Mouse (Mus musculus) large intestine, adult 2 months (tissue): ENCODE measurements around the gene Myadml2. TPM values are rescaled to one million over a fixed set of nuclear protein-coding genes. Genes with fewer than 3 reads are reported as not detected.
"Not testable (repeated sequence)": the region's sequence is repeated elsewhere in the genome, so short reads cannot be mapped to it uniquely, and the experiment has no call there.

Source experiments
- DNase-seq: peaks from one replicate; pipeline ENCODE4 v3.0.0-alpha.2; 2012; ENCODE audit warnings: low read depth, low spot score
- WGBS: fragments of 180-500 bp; shearing (Covaris S2); methylation state at CpG from one replicate; pipeline ENCODE4 v1.1.7; 2018; 5-methylcytosine and 5-hydroxymethylcytosine counted together
- polyA plus RNA-seq: library from polyadenylated mRNA; depleted of rRNA; stranded (reverse); fragments of >200 nt; gene quantifications from 2 replicates; pipeline ENCODE4 v1.2.3, GENCODE M21; 2012; rRNA removed

Myadml2 gene
- polyA plus RNA-seq, result 0.53 and 0.56 TPM in 2 replicates

DNA sequence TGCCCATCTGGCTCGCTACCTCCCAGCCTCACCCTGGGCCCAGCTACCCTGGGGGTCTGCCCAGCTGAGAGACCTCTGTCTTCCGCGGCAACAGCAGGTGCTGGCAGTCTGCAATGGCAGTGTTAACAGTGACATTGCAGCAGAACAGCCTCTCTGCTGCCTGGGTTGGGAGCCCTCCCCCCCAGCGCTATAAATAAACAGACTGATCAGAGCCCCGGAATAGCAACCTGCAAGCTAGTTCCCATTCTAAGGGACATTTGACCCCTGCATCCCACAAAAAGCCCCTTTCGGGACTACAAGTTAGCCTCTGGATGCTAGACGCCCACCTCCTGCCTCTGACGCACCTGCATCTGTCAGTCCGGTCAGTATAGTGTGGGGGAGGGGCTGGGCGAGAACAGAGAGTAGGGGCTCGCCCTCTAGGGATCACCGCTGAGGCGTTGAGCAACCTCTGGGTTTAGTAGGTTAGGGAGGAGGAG is at the start of gene Myadml2:
Gene Myadml2, minus strand, starts transcription at position 158 of the 476 bp plus-strand sequence.
- no peak for DNase-seq
- 9% methylated on average over 13 of the region's 13 CpGs for WGBS

DNA sequence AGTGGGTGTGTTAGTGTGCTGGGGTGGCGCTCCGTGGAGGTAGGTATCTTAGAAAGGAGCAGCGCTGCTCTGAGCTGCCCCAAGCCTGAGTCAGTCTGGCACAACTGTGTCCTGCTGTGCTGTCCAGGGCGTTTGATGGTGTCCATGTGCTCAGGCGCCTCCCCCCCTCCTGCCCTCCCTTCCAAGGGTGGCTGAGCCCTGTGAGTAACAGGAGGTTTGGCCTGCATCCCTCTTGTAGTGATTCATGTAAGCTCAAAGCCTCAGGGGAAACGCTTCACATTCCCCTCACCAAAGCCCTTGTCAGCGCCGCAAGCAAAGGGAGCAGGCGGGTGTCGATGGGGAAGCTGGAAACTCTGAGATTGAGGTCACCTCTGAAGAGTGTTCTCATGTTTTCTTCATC is 49.8 kb upstream of the Myadml2 start:
- WGBS, result 73% methylated on average over 10 of the region's 10 CpGs
- DNase-seq, result no peak

- DNase-seq, result no peak
- 93% methylated on average over 6 of the region's 6 CpGs for WGBS
Measured at GRCm38 (mm10) chr11:120696568-120696967, 48.6 kb upstream of the Myadml2 start.

DNA sequence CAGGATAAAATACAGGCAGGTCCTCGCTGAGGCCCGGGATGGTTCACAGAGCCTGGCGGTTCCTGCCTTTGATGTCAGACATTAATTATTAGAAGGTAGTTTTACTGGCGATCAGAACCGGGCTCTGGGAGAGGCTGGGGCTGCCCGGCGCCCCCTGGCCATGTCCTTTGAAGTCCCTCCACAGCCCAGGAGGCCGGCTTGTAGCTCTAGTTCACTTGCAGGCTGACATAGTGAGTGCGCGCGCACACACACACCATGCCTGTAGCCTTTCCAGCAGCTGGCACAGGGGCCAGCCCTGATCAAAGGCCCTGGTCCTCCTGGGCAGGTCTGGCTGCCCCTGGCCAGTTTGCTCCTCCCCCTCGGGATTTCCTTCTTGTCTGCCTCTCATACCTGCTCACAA is 47.7 kb upstream of the Myadml2 start:
- 80% methylated on average over 12 of the region's 12 CpGs for WGBS
- no peak for DNase-seq

DNA sequence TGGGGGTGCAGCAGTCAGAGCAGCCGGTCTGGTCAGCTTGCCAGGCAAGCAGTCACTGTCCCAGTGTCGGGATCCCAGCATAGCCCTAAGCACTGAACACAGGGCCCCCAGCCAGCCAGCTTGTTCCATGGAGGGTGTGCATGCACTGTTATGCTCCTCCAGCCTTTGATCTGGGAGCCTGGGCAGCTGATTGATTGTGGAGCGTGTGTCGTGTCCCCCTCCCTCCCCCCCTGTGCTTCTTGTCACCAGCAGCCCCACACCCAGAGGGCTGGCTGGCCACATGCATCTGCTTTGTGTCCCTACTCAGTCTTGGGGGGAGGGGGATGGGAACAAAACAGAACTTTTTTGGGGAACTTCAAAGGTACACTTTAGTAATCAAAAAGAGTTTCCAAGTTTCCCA is 47.2 kb upstream of the Myadml2 start:
- WGBS, result 71% methylated on average over 4 of the region's 4 CpGs
- no peak for DNase-seq

DNA sequence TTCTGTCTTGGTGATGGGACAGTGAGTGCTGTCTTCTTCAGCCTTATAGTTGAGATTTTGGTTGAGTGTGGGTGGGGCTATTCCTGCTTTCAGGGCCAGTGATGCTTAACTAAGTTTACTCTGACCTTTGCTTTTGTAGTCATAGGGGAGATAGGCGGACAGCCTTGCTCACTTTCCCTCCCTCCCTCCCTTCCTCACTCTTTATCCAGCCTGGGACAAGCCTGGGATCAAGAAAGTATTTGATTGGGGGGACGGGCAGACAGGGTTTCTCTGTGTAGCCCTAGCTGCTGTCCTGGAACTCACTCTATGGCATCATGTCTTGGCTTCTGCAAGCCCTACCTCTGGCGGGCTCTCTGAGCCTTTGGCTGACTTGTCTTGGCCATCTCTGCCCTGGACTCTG is 45.5 kb upstream of the Myadml2 start:
- no peak for DNase-seq
- 84% methylated on average over 3 of the region's 3 CpGs for WGBS

- WGBS, result 38% methylated on average over 4 of the region's 4 CpGs
- no peak for DNase-seq
Measured at GRCm38 (mm10) chr11:120692471-120693011, 44.6 kb upstream of the Myadml2 start.

GRCm38 (mm10) chr11:120689365-120689764 is 41.4 kb upstream of the Myadml2 start:
- DNase-seq, result no peak
- WGBS, result 89% methylated on average over 3 of the region's 3 CpGs

DNA sequence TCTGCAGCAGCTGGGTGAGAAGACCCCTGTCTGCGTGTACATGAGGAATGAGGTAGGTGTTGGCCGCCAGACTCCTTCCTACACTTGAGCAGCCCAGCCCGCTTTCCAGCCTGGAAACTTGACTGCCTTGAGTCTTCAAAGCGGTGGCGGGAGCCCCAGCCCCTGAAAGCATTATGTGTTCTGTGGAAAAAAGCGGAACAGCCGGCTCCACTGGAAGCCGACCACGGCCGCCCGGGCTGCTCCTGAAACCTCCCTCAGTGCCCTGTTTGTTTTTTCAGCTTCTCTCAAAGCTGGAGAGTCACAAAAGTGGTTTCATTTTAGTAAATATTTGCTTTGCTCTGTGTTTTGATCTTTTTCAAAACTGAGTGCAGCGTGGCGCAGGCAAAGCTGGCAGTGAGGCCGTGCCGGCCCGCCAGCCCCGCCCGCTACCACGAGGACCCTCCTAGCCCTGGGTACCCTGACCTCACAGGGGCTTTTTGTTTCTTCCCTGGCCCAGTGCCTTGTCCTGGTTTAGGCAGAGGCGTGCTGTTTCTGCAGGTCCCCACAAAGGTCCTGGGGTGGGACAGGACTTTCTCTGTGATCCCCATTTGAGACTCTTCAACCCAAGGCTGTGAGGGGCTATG is 38.8 kb upstream of the Myadml2 start:
- WGBS, result 72% methylated on average over 20 of the region's 20 CpGs
- no peak for DNase-seq

GRCm38 (mm10) chr11:120684660-120685059 is 36.7 kb upstream of the Myadml2 start:
- DNase-seq, result no peak
- WGBS, result 83% methylated on average over 2 of the region's 2 CpGs

DNA sequence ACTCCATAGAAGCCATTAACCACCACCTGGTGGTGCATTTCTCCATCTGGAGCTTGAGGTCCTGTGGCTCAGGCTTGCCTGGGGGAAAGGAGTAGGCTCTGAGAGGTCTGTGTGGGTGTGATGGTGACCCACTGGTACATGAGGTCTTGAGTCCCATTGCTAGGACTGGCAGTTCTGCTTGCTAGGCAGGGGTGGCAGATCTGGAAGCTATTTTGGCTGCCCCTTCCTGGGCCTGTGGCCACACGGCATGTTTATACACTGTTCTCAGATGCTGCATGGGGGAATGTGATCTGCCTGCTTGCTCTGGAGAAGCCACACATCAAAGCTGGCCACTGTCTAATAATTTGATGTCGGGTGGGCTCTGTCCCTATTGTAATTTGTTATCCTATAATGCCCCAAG is 36.1 kb upstream of the Myadml2 start:
- WGBS, result 87% methylated on average over 2 of the region's 2 CpGs
- DNase-seq, result no peak

- WGBS, result 95% methylated on average over 3 of the region's 3 CpGs
Measured at GRCm38 (mm10) chr11:120683536-120683935, 35.6 kb upstream of the Myadml2 start.

GRCm38 (mm10) chr11:120682683-120683082 is 34.7 kb upstream of the Myadml2 start:
- WGBS, result 94% methylated on average over 5 of the region's 5 CpGs
- DNase-seq, result no peak

More at GRCm38 (mm10) chr11:120683536-120683935, 35.6 kb upstream of the Myadml2 start:
- DNase-seq, result no peak

DNA sequence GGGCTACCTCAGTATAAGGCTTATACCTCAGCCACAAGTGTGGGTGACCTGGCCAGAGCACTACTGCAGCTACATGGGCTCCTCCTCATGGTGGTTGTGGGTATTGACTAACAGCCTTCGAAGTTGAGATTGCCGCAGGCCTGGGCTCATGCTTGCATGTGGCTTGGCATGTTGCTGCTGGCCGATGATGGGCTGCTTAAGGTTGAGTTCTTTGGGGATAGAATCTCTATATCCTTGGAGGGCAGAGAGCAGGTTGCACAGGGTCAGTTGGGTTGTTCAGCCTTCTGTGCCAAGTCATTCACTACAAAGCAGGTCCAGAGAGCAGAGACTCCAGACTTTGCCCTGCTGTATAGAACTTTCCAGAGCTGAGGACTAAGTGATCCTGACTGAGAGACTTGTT is 32.0 kb upstream of the Myadml2 start:
- DNase-seq, result no peak

GRCm38 (mm10) chr11:120676951-120677350 is 29.0 kb upstream of the Myadml2 start:
- DNase-seq, result no peak
- 76% methylated on average over 4 of the region's 4 CpGs for WGBS

More for the DNA sequence above, 32.0 kb upstream of the Myadml2 start:
- 73% methylated on average over 3 of the region's 3 CpGs for WGBS

- WGBS, result 74% methylated on average over 5 of the region's 5 CpGs
Measured at GRCm38 (mm10) chr11:120675875-120676274, 27.9 kb upstream of the Myadml2 start.

GRCm38 (mm10) chr11:120673594-120674122 is 25.7 kb upstream of the Myadml2 start:
- 20% methylated on average over 12 of the region's 12 CpGs for WGBS

More at GRCm38 (mm10) chr11:120675875-120676274, 27.9 kb upstream of the Myadml2 start:
- DNase-seq, result not testable (repeated sequence)

GRCm38 (mm10) chr11:120672687-120673593 is 25.0 kb upstream of the Myadml2 start, which contains the start of gene Aspscr1:
Gene Aspscr1, plus strand, starts transcription at chr11:120672973.
- under 1% methylated on average over 83 of the region's 83 CpGs for WGBS
- DNase-seq, result peak; percentile 69

More at GRCm38 (mm10) chr11:120673594-120674122, 25.7 kb upstream of the Myadml2 start:
- DNase-seq, result no peak

- no peak for DNase-seq
- WGBS, result 47% methylated on average over 3 of the region's 3 CpGs
Measured at GRCm38 (mm10) chr11:120666617-120667016, 18.7 kb upstream of the Myadml2 start.

- WGBS, result 79% methylated on average over 3 of the region's 3 CpGs
Measured at GRCm38 (mm10) chr11:120665406-120665805, 17.4 kb upstream of the Myadml2 start.

More at GRCm38 (mm10) chr11:120665406-120665805, 17.4 kb upstream of the Myadml2 start:
- no peak for DNase-seq
